Mouse (Mus musculus) megakaryocyte, embryonic 14.5 days (primary cell): ENCODE results near the gene Lag3. TPM values are rescaled to one million over a fixed set of nuclear protein-coding genes. Genes with fewer than 3 reads are reported as not detected.
"Not testable (repeated sequence)": the region's sequence is repeated elsewhere in the genome, so short reads cannot be mapped to it uniquely, and the experiment has no call there.

ENCODE experiments used
- H3K27me3 ChIP-seq: replicated peaks from 2 replicates; pipeline ENCODE3; 2012; ENCODE audit warnings: inconsistent platforms
- H3K36me3 ChIP-seq: replicated peaks from 2 replicates; pipeline ENCODE3; 2012; ENCODE audit warnings: low read length, inconsistent platforms, mixed read lengths
- H3K4me1 ChIP-seq: 2 replicates; pipeline ENCODE4 v1.6.1; 2012; ENCODE audit warnings: inconsistent platforms
- H3K4me3 ChIP-seq: replicated peaks from 2 replicates; pipeline ENCODE3; 2012; ENCODE audit warnings: moderate library complexity, mild to moderate bottlenecking, inconsistent platforms
- H3K9me3 ChIP-seq: 2 replicates; pipeline ENCODE4 v1.6.1; 2012; ENCODE audit warnings: inconsistent platforms
- FLI1 ChIP-seq: IDR thresholded peaks from 2 replicates; pipeline ENCODE4 v1.6.1; 2012; ENCODE audit warnings: low read length, inconsistent platforms, mixed read lengths
- GATA1 ChIP-seq: IDR thresholded peaks from 3 replicates; pipeline ENCODE4 v1.6.1; 2012; ENCODE audit warnings: mixed read lengths, low read length, inconsistent platforms, borderline replicate concordance
- polyA plus RNA-seq: library from polyadenylated mRNA; stranded (reverse); fragments of >175 nt; gene quantifications from 2 replicates; pipeline ENCODE4 v1.2.3, GENCODE M21; 2012; ENCODE audit warnings: low replicate concordance; ENCODE audit not compliant: insufficient read depth

Gene Lag3
- polyA plus RNA-seq, 1 experiment = 0.62 TPM

GRCm38 (mm10) chr6:124900801-124901480, 10.6 kb downstream of the Lag3 start:
- H3K4me3 ChIP-seq = no peak overlapping the region
- no peaks in the 10 kb centered on the region for H3K36me3 ChIP-seq
- TF ChIP-seq FLI1 (no peak), GATA1 (no peak)
- no peaks in the 10 kb centered on the region for H3K9me3 ChIP-seq
- H3K27me3 ChIP-seq = peaks cover 18% of the 10 kb centered on the region
- H3K4me1 ChIP-seq = peaks cover 36% of the 10 kb centered on the region

- no peak for TF ChIP-seq FLI1
- peaks cover 36% of the 10 kb centered on the region for H3K4me1 ChIP-seq
- peaks cover 19% of the 10 kb centered on the region for H3K27me3 ChIP-seq
- H3K9me3 ChIP-seq = no peaks in the 10 kb centered on the region
- H3K36me3 ChIP-seq = no peaks in the 10 kb centered on the region
- H3K4me3 ChIP-seq = no peak overlapping the region
Observed at GRCm38 (mm10) chr6:124900056-124900800, 11.3 kb downstream of the Lag3 start.

- H3K9me3 ChIP-seq = no peaks in the 10 kb centered on the region
- H3K4me3 ChIP-seq = no peak overlapping the region
- H3K36me3 ChIP-seq = no peaks in the 10 kb centered on the region
- peaks cover 31% of the 10 kb centered on the region for H3K4me1 ChIP-seq
- peaks cover 19% of the 10 kb centered on the region for H3K27me3 ChIP-seq
- TF ChIP-seq FLI1 = no peak
- TF ChIP-seq GATA1 = no peak
Observed at GRCm38 (mm10) chr6:124898359-124898758, 13.1 kb downstream of the Lag3 start.

- H3K4me1 ChIP-seq = peaks cover 11% of the 10 kb centered on the region; the same call in 1 of the 2 replicates
- not testable (repeated sequence) for H3K36me3 ChIP-seq, H3K9me3 ChIP-seq, H3K4me3 ChIP-seq
- H3K27me3 ChIP-seq = peaks cover 16% of the 10 kb centered on the region
Observed at GRCm38 (mm10) chr6:124894113-124894512, 17.4 kb downstream of the Lag3 start.

GRCm38 (mm10) chr6:124890997-124891396, 20.5 kb downstream of the Lag3 start:
- Histone ChIP-seq H3K36me3 (no peaks in the 10 kb centered on the region), H3K9me3 (peaks cover 8% of the 10 kb centered on the region), H3K27me3 (peaks cover 33% of the 10 kb centered on the region), H3K4me1 (peaks cover 8% of the 10 kb centered on the region), H3K4me3 (no peak overlapping the region)
- TF ChIP-seq GATA1 (no peak), FLI1 (no peak)

GRCm38 (mm10) chr6:124888555-124889125, 22.9 kb downstream of the Lag3 start:
- TF ChIP-seq GATA1 (no peak), FLI1 (no peak)
- Histone ChIP-seq H3K4me3 (no peak overlapping the region), H3K36me3 (no peaks in the 10 kb centered on the region), H3K9me3 (peaks cover 8% of the 10 kb centered on the region), H3K27me3 (peaks cover 49% of the 10 kb centered on the region), H3K4me1 (peaks cover 18% of the 10 kb centered on the region)

- H3K36me3 ChIP-seq = no peaks in the 10 kb centered on the region
- H3K27me3 ChIP-seq = peaks cover 52% of the 10 kb centered on the region
- H3K9me3 ChIP-seq = peaks cover 8% of the 10 kb centered on the region
- no peak for TF ChIP-seq FLI1
- TF ChIP-seq GATA1 = no peak
- H3K4me3 ChIP-seq = no peak within 1 kb of the TSS
- peaks cover 17% of the 10 kb centered on the region for H3K4me1 ChIP-seq
Observed at GRCm38 (mm10) chr6:124887986-124888385, 23.5 kb downstream of the Lag3 start, which contains the start of gene Cd4. Cd4 (minus strand) TSS chr6:124888221.

GRCm38 (mm10) chr6:124885956-124886381, 25.5 kb downstream of the Lag3 start:
- Histone ChIP-seq H3K9me3 (peaks cover 8% of the 10 kb centered on the region), H3K4me3 (no peak overlapping the region), H3K4me1 (peaks cover 21% of the 10 kb centered on the region), H3K36me3 (no peaks in the 10 kb centered on the region), H3K27me3 (peaks cover 54% of the 10 kb centered on the region)
- no peak for TF ChIP-seq GATA1
- no peak for TF ChIP-seq FLI1

GRCm38 (mm10) chr6:124884714-124885500, 26.6 kb downstream of the Lag3 start:
- Histone ChIP-seq H3K4me1 (peaks cover 21% of the 10 kb centered on the region), H3K9me3 (peaks cover 8% of the 10 kb centered on the region), H3K27me3 (peaks cover 56% of the 10 kb centered on the region), H3K36me3 (no peaks in the 10 kb centered on the region), H3K4me3 (no peak overlapping the region)
- TF ChIP-seq FLI1 (no peak), GATA1 (no peak)
